Mouse (Mus musculus): ENCODE data around the gene Fam193b.

DNA sequence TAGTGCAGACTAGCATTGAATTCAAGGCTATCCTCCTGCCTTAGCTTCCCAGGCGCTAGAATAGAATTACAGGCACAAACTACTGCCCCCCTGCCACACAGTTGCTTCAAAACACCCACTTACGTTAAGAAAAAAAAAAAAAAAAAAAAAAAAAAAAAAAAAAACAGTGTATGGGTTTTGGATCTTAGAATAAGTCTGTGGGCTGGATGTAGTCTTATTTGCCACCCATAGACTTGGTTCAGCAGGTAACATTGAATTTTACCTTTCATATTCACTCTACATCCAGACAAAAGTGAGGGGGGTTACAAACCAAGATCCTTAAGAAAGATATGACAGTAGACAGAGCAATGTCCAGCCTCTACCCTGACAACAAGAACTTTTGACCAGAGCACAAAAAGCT is 3.0 kb downstream of the Fam193b start:
- no peak for TF ChIP-seq CTCF (IDR thresholded peaks at IDR 0.05; ENCODE audit: low read depth, low read length)
- no peak for TF ChIP-seq POLR2A (IDR thresholded peaks at IDR 0.05; ENCODE audit: borderline replicate concordance, low read depth, low read length)
